Mouse (Mus musculus) MEL (cell line): ENCODE data around the gene Mcrip1.

ENCODE experiments used
- CTCF ChIP-seq, 3 experiments: IDR thresholded peaks in 2 of 3; conservative IDR thresholded peaks in 1 of 3; 2 replicates each; pipeline ENCODE4 v1.5.1; 2011 to 2012; ENCODE audit warnings: low read length in 3 of 3, low read depth in 2 of 3, mild to moderate bottlenecking in 2 of 3, improper control_type of control experiment in 1 of 3, inconsistent platforms in 1 of 3, mixed read lengths in 1 of 3, moderate library complexity in 1 of 3; ENCODE audit not compliant: control insufficient read depth in 1 of 3, insufficient read depth in 1 of 3, poor library complexity in 1 of 3, severe bottlenecking in 1 of 3
- GABPA ChIP-seq: IDR thresholded peaks from 2 replicates; pipeline ENCODE4 v1.6.1; 2012; ENCODE audit warnings: low read depth, mild to moderate bottlenecking, inconsistent platforms, low read length, improper control_type of control experiment, moderate library complexity
- MAFK ChIP-seq: IDR thresholded peaks from 2 replicates; pipeline ENCODE4 v1.6.1; 2011; ENCODE audit warnings: low read depth, mild to moderate bottlenecking, low read length, improper control_type of control experiment, borderline replicate concordance
- NELFE ChIP-seq: IDR thresholded peaks from 2 replicates; pipeline ENCODE4 v1.6.1; 2011; ENCODE audit warnings: low read depth, low read length, improper control_type of control experiment
- POLR2A ChIP-seq, 2 experiments: IDR thresholded peaks; 2 replicates each; pipeline ENCODE4 v1.6.1; 2011 to 2012; ENCODE audit warnings: low read length in 2 of 2, mild to moderate bottlenecking in 2 of 2, control low read depth in 1 of 2, improper control_type of control experiment in 1 of 2, low read depth in 1 of 2, moderate library complexity in 1 of 2; ENCODE audit not compliant: control insufficient read depth in 1 of 2, insufficient read depth in 1 of 2, poor library complexity in 1 of 2
- TAL1 ChIP-seq: IDR thresholded peaks from 2 replicates; pipeline ENCODE4 v1.6.1; 2012; ENCODE audit warnings: mild to moderate bottlenecking, inconsistent platforms, low read length, moderate library complexity, mixed read lengths
- TCF12 ChIP-seq: IDR thresholded peaks from 2 replicates; pipeline ENCODE4 v1.6.1; 2014; ENCODE audit warnings: low read depth, mild to moderate bottlenecking, inconsistent platforms, low read length, improper control_type of control experiment, moderate library complexity

GRCm38 (mm10) chr11:120571754-120572416 is 22.4 kb upstream of the Mcrip1 start:
- TF ChIP-seq NELFE (no peak), MAFK (no peak), TAL1 (no peak), CTCF (IDR thresholded peaks at IDR 0.05 in 2 of 3, conservative IDR thresholded peaks at IDR 0.05 in 1 of 3; ENCODE audit: control insufficient read depth in 1 of 3, insufficient read depth in 1 of 3, low read depth in 2 of 3, low read length in 3 of 3, poor library complexity in 1 of 3, severe bottlenecking in 1 of 3) (no peak), POLR2A (IDR thresholded peaks at IDR 0.05; ENCODE audit: control insufficient read depth in 1 of 2, insufficient read depth in 1 of 2, low read depth in 1 of 2, low read length in 2 of 2, poor library complexity in 1 of 2) (no peak), TCF12 (no peak), GABPA (no peak)
